Mouse (Mus musculus): ENCODE measurements at regions not wholly inside any gene's neighbourhood (a gene's known extent, or its start where the extent isn't known, plus 50 kb on each side); places are given as distances from the start of the nearest gene placed in this dataset.

DNA sequence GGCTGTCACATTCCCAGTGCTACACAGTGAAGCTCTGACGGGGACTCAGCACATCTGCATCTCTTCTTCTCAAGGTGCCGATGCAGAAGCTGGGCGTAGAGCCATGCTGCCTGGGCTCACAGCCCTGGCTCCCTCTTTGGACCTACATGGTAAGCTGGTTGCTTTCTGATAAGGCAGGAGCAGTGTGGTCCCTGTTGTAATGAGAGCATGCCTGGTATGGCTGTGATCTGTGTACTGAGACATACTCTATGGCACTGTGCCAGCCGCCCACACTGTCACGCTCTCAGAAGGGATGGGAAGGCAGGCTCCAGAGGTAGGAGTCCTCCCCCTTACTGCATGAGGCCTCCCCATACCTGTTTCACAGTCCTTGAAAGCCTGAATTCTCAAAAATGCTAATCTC lies 430.6 kb upstream of the Kcnab2 start:
- TF ChIP-seq CTCF (conservative IDR thresholded peaks at IDR 0.05; ENCODE audit: low read length) (no peak), POU5F1 (IDR thresholded peaks at IDR 0.05; ENCODE audit: borderline replicate concordance, low read length) (no peak), NANOG (IDR thresholded peaks at IDR 0.05; ENCODE audit: borderline replicate concordance, low read length) (no peak)
